13 mouse cellular contexts compared by ENCODE assay signal in genomic region chr14:103723841-103724240, GRCm38 (mm10).
"Had no signal": no experiment of that assay in that cellular context is flagged by ENCODE, and none has a peak within 500 bp of the region (broad histone marks: within the 10 kb centered on the region; RNA-seq: fewer than 3 reads in every experiment).

No protein-coding gene starts in this region.

- H3K4me2 ChIP-seq: intestine, embryonic 15.5 days; limb, embryonic 13.5 days; midbrain, embryonic 12.5 days; neural tube, embryonic 12.5 days; stomach, embryonic 15.5 days had no signal

- H3K27ac ChIP-seq: intestine, embryonic 15.5 days; layer of hippocampus, adult 2 months; limb, embryonic 13.5 days; midbrain, embryonic 12.5 days; neural tube, embryonic 12.5 days; stomach, embryonic 15.5 days had no signal

- H3K27me3 ChIP-seq: intestine, embryonic 15.5 days; limb, embryonic 13.5 days; midbrain, embryonic 12.5 days; neural tube, embryonic 12.5 days; stomach, embryonic 15.5 days had no signal

- ATAC-seq: intestine, embryonic 15.5 days had no signal

- DNase-seq: kidney, adult 18-20 months; kidney, postnatal 10 days; kidney, postnatal 4 days; left cerebral cortex, postnatal 4 days; lung, adult 18-20 months; thymus, adult 2 months; thymus, postnatal 25 days had no signal

- H3K4me3 ChIP-seq: intestine, embryonic 15.5 days; layer of hippocampus, adult 2 months; limb, embryonic 13.5 days; midbrain, embryonic 12.5 days; neural tube, embryonic 12.5 days; stomach, embryonic 15.5 days had no signal

- H3K9me3 ChIP-seq: intestine, embryonic 15.5 days; limb, embryonic 13.5 days; midbrain, embryonic 12.5 days; neural tube, embryonic 12.5 days; stomach, embryonic 15.5 days had no signal

- H3K36me3 ChIP-seq: intestine, embryonic 15.5 days; limb, embryonic 13.5 days; midbrain, embryonic 12.5 days; neural tube, embryonic 12.5 days; stomach, embryonic 15.5 days had no signal

- H3K4me1 ChIP-seq: stomach, embryonic 15.5 days had no signal

- H3K9ac ChIP-seq: intestine, embryonic 15.5 days; limb, embryonic 13.5 days; midbrain, embryonic 12.5 days; neural tube, embryonic 12.5 days; stomach, embryonic 15.5 days had no signal
